Mouse (Mus musculus) adrenal gland, adult (tissue): ENCODE results near the gene Jpt2.
"Not testable (repeated sequence)": the region's sequence is repeated elsewhere in the genome, so short reads cannot be mapped to it uniquely, and the experiment has no call there.

Source experiments
- DNase-seq, 2 experiments: peaks; one replicate each; pipeline ENCODE4 v3.0.0; 2022 to 2023; ENCODE audit warnings: low spot score in 1 of 2; ENCODE audit not compliant: inconsistent age in 2 of 2

Jpt2 gene

DNA sequence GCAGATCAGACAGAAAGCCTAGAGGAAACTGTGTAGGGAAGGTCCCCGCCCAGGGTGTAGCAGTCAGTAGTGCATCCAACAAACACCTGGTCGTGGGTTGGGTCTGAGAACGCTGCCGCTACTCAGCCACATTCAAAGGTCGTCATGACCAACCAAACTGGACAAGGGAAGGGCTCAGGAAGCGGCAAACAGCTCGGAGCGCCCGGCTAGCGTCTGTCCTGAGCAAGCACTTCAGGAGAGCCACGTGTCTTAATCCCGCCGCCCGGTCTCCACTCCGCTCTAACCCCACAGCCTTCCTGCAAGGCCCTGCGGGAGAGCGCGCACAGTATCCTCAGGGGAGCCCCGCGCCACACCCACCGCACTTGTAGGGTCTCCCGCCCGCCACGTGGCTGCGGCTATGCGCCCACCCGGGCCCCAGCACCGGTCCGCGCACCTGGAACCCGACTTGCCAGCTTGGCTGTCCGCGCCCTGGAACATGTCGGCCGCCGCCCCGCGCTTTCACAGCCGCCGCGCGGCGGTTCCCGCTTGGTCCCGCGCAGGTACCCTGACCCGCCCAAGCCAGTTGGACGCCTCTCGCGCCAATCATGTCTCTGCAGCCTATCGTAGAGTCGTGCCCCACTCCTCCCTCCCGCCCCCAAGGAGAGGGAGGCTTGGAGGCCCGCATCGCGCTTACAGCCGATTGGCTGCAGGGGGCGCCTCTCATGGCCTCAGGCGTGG is at the start of gene Jpt2:
TSS of gene Jpt2 (minus strand) at position 555 of the 717 bp plus-strand sequence.
- peak; percentile 99 for DNase-seq

- DNase-seq = no peak
Measured at GRCm38 (mm10) chr17:25007480-25007879, 47.0 kb upstream of the Jpt2 start.

DNA sequence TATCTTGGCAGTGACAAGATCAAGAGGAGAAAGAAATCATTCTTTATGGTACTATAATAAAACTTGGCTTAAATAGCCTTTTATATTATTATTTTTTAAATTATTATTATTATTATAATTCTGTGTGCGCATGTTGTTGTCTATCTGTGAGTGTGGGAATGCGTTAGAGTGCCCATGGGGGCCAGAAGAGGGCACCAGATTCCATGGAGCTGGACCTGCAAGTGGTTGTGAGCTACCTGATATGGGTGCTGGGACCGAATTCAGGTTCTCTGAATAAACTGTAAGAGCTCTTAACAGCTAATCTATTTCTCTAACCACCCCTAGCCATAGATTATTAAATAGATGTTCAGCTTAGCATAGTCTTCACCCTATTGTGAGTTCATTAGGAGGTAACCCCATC is 44.6 kb upstream of the Jpt2 start:
- no peak for DNase-seq

DNA sequence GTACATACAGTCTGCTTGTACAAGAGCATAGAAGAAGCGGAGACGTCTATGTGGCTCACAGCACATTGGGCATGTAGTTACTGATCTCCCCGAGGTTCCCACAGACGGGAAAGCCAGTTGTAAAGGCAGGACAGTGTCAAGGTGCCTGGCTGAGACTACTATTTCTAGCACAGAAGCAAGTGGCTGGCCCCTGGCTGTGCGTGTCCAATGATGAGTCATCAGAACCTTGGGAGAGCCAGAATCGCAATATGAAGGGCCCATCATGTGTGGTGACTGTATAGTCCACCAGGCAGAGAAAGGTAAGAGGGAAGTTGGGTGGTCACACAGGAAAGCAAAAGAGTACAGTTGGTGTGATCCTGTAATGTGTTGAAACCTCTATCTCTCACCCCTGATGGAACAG is 34.2 kb upstream of the Jpt2 start:
- DNase-seq = peak; percentile 24 to 67

GRCm38 (mm10) chr17:24987221-24987620 is 26.7 kb upstream of the Jpt2 start:
- no peak for DNase-seq

DNA sequence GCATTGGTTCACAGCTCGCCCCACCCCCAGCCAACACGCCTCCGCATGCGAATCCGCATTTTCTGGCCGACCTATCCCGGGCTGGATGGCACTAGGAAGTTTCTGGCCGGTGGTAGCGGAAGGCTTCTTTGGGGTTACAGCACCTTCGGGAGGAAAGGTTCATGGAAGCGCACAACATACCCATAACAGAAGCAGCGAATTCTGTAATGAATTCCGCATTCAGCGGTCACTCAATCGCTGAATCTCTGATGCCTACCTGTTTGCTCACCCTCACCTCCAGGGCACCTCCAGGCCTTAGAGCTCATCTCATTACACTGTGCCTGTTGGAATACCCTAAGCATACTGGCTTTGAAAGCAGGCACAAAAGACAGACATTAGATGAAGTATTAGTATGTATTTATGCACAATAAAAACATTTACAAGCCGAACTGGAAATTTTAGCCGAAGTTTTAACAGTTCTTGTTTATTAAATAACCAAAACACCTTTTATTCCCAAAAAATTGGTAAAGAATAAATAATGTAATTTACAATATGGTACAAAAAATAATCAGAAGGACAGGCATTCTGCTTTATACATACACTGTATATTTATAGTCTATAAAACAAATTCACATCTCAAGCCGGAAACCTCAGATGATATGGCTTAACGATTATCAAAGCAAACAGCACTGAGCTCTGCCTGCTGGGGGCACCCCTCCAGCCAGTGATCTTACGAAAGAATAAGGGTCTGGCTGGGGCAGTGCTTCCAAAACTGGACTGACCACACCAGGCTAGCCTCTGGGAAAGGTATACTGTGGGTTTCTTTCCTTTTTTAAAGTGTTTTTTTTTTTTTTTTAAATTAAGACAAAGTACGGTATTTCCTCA is 595 bp upstream of the Jpt2 start:
- no peak for DNase-seq

DNA sequence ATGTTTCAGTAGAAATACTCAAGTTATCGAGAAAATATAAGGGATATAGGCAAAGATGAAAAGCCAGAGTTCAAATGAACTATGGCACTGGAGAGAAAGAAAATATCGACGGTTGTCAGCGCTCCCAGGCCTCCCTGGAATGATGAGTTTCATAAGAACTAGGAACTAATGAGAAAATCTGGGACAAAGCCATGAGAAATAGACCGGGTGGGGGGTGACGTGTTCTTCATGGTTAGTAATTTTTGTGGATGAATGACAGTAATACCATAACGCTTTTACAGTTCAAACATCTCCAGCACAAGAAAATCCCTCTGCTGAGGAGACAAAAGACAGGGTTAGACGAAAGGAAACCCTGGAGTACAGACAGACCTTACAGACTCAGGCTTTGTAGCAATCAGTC is 1.1 kb downstream of the Jpt2 start:
- DNase-seq = no peak

GRCm38 (mm10) chr17:24953291-24953690 is 7.2 kb downstream of the Jpt2 start:
- DNase-seq = no peak

- DNase-seq = no peak
Measured at GRCm38 (mm10) chr17:24950671-24951070, 9.8 kb downstream of the Jpt2 start.

DNA sequence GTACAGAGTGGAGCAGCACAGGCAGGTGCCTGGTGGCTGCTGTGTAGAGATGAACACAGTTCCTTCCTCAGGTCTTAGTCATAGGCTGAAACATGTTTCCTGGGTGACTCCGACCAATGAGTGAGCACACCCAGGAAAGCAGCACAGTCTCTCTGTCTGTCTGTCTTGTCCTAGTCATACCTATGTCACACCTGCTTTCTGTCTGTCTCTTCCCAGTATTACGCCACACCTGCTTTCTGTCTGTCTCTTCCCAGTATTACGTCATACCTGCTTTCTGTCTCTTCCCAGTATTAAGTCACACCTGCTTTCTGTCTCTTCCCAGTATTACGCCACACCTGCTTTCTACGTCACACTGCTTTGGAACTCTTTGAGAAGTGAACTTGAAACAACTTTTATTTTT is 12.3 kb downstream of the Jpt2 start:
- DNase-seq = no peak

DNA sequence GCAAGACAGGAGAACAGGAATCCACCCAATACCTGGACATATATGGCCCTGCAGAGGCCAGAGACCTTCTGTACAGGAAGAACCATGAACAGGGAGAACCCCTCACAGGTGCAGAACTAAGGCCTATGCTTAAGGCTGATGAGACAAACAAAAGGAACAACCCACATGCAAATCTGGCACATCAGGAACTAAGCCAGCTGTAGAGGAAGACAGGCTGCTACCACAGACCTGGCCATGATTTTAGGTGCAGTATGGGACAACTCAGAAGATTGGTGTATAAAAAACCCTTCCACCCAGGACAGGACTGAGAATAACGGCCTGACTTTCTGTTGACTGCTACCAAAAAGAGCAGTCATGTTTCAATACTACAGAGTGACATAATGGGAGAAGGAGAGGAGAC is 16.9 kb downstream of the Jpt2 start:
- not testable (repeated sequence) for DNase-seq

DNA sequence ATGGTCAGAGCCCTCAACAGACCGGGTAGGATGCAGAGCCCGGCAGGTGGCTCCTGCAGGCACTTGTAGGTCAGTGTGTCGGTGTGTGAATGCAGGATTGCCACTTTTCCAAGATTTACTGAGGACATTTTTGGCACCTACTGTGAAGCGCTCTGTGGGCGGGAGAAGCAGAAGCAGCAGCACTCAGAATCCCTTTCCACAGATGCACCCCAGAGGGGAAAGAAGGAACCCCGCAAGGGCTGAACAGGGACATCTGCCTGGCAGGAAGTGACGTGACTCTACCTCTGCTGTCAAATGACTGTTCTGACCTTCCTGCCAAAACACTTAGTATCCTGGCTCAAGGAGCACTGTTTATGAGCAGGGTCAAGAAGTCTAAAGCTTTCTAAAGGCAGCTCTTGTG is 17.5 kb downstream of the Jpt2 start:
- DNase-seq = no peak

DNA sequence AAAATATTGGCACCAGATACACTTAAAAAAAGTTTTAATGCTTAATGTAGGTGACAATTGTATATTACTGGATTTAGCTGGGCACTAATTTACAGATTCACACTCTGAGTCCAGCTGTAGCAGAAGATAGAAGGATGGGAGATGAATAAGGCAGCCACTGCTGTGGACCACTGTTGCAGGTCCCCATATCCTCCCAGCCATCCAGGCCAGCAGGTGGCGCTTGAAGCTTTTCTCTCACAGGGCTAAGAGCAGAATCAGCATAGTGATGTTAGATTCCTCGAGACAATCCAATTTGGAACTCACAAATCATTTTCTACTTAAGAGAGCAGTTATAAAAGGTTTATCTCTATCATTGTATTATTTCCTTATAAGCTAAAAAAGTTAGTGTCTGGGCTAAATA is 18.0 kb downstream of the Jpt2 start:
- DNase-seq = peak; percentile 34 to 78

- DNase-seq = no peak
Measured at GRCm38 (mm10) chr17:24937266-24937665, 23.2 kb downstream of the Jpt2 start.

GRCm38 (mm10) chr17:24936259-24937237 is 23.9 kb downstream of the Jpt2 start, which contains the start of gene Mapk8ip3:
Gene Mapk8ip3 (minus strand): TSS chr17:24936977.
- DNase-seq = peak; percentile 97 to 99

GRCm38 (mm10) chr17:24935666-24936065 is 24.8 kb downstream of the Jpt2 start:
- DNase-seq = peak in 1 of 2 experiments; percentile 65

GRCm38 (mm10) chr17:24934926-24935325 is 25.6 kb downstream of the Jpt2 start:
- peak in 1 of 2 experiments; percentile 60 for DNase-seq

GRCm38 (mm10) chr17:24933163-24933562 is 27.3 kb downstream of the Jpt2 start:
- DNase-seq = no peak

GRCm38 (mm10) chr17:24932431-24932830 is 28.1 kb downstream of the Jpt2 start:
- DNase-seq = no peak

DNA sequence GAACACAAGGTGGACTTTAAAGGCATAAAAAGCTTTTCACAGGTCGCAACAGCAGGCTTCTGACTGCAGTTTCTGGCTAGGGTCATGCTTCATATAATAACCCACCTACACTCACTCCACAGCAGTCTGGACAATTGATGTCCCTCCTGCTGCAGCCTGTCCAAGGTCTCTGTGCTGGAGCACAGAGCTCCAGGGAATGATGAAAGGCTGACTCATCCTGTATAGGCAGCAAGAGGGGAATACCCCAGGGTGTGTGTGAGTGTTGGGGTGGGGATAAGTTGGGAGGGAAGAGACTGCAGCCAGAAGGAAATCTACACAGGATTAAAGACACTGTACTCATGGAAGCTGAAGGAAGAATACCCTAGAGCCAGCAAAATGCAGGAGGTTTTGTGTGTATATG is 31.0 kb downstream of the Jpt2 start:
- DNase-seq = peak; percentile 82 to 90

- DNase-seq = peak in 1 of 2 experiments; percentile 60
Measured at GRCm38 (mm10) chr17:24923246-24923645, 37.2 kb downstream of the Jpt2 start.
